Mouse (Mus musculus) stomach, postnatal 0 days (tissue): ENCODE results near the gene Wdr5.

Experiments used
- CTCF ChIP-seq: IDR thresholded peaks from 2 replicates; pipeline ENCODE4 v1.5.1; 2016; ENCODE audit warnings: antibody characterized with exemption, low read depth, mild to moderate bottlenecking, moderate library complexity
- EP300 ChIP-seq: optimal IDR thresholded peaks from 2 replicates; pipeline ENCODE3; 2016; ENCODE audit warnings: antibody characterized with exemption

DNA sequence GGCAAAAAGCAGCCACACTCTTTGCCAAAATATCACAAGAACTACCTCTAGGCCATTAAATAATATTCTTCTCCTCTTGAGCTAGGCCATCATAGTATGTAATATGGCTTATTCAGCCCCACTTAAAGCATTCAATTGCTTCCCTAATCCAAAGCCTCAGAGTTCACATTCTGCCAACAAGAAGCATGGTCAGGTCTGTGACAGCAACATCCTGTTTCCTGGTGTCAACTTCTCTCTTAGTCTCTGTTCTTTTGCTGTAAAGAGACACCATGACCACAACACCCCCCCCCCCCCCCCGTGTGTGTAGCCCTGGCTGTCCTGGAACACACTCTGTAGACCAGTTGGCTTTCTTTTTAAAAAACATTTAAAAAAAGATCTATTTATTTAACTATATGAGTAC is 32.4 kb downstream of the Wdr5 start:
- TF ChIP-seq CTCF (no peak), EP300 (no peak)
